Mouse (Mus musculus) heart, adult 2 months (tissue): Measurements from ENCODE around the gene Naf1.

Experiments
- CTCF ChIP-seq: fragments of 200-600 bp; IDR thresholded peaks from 2 replicates; pipeline ENCODE4 v1.8.1; 2022; ENCODE audit warnings: antibody characterized with exemption, mild to moderate bottlenecking, moderate library complexity
- POLR2A ChIP-seq: fragments of 200-500 bp; IDR thresholded peaks from 2 replicates; pipeline ENCODE4 v1.6.1; 2011; ENCODE audit warnings: mild to moderate bottlenecking, low read depth, low read length, control low read depth; ENCODE audit not compliant: insufficient read depth

DNA sequence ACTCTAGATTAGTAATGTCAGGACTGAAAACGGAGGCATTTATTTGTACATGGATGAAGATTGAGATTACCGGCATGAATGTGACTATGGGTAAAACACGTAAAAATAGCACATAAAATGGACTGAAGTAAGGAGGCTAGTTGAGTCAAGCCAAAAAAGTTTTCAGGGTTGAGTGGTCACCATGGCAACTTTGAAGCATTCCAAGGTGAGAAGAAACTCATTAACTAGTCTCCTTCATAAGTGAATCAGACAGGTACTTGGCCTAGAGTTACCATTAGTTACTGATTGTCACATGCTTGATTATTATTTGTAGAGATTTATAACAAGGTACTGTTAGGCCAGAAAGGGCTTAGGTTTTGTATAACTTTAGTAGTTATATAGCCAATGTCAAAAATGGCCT lies 3.7 kb downstream of the Naf1 start:
- TF ChIP-seq POLR2A (no peak), CTCF (no peak)
